Mouse (Mus musculus): ENCODE data around the gene Gatm. TPM values are rescaled to one million over a fixed set of nuclear protein-coding genes. Genes with fewer than 3 reads are reported as not detected.

The Gatm gene
- polyA plus RNA-seq, 1 experiment from 2014 or later = 21.8 TPM

DNA sequence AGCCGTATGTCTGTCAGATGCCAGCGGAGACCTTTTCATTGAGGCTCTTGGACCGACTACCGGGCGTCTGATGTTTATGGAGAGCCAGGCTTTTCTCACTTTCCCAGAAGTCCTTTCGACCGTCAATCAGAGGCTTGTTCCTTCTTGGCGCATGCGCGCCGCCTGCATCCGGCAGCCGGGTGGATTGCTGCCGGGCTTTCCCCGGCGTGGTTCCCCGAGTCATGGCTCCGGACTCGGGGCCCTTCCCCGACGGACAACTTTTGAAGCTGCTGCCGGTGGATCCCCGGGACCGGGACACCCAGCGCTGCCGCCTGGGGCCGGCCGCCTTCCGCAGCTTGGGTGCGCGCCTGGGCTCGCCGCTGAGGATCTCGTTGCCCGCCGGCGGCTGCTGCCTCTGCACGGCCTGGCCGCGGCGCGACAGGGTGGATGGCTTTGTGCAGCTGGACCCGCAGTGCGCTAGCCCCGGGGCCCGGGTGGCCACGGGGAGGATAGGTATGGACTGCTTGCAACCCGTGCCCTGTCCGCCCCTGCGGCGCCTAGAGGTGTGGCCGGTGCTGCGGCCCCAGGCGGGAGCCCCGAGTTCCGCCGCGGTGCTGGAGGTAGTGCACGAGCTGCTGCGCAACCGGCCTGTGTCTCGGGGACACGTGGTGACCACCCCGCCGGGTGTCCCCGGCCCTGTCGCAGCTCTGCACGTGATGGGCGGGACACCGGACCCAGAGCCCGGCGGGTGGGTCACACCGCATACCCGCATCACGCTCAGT, 19.5 kb upstream of the Gatm start:
- peaks cover 13% of the 10 kb centered on the region for H3K4me1 ChIP-seq (replicated peaks)
- peak overlapping the region; percentile 80 for H3K27ac ChIP-seq
- H3K27me3 ChIP-seq = peaks cover 6% of the 10 kb centered on the region; the same call in 1 of the 2 replicates
- ATAC-seq = peak; percentile 91
- peak overlapping the region; percentile 98 for H3K4me2 ChIP-seq (replicated peaks)
- peaks cover 13% of the 10 kb centered on the region for H3K36me3 ChIP-seq
- H3K9ac ChIP-seq (replicated peaks) = peak overlapping the region; percentile 97
- peak overlapping the region; percentile 100 for H3K4me3 ChIP-seq (replicated peaks)
- under 1% methylated on average over 65 of the region's 75 CpGs for WGBS
- H3K9me3 ChIP-seq = no peaks in the 10 kb centered on the region

DNA sequence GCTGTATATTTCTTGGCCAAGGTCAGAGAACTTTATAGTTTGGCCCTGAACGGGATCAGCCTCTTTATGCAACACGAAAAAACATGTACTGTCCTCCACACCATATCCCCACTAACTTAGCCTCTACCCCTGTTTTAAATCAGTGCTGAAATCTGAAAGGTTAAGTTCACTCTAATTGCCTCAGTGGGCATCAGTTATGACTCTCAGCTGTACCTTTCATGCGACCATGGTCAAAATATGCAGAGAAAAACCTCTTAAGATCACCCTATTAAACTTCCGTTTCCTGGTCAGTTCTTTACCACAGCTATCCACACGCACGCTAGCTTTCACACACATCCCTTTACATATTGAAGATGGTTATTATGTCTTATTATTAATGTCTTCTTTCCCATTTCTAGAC, 18.8 kb upstream of the Gatm start:
- ATAC-seq = 0 out of 2 replicates have a peak, but pooled peaks have one; percentile 6
- Histone ChIP-seq H3K9ac (replicated peaks) (no peak overlapping the region), H3K27me3 (peaks cover 6% of the 10 kb centered on the region; the same call in 1 of the 2 replicates), H3K36me3 (peaks cover 13% of the 10 kb centered on the region), H3K9me3 (no peaks in the 10 kb centered on the region), H3K4me2 (replicated peaks) (peak overlapping the region; percentile 98), H3K4me3 (replicated peaks) (peak overlapping the region; percentile 100), H3K27ac (no peak overlapping the region), H3K4me1 (replicated peaks) (peaks cover 13% of the 10 kb centered on the region)
- WGBS = 65% methylated on average over 6 of the region's 6 CpGs

DNA sequence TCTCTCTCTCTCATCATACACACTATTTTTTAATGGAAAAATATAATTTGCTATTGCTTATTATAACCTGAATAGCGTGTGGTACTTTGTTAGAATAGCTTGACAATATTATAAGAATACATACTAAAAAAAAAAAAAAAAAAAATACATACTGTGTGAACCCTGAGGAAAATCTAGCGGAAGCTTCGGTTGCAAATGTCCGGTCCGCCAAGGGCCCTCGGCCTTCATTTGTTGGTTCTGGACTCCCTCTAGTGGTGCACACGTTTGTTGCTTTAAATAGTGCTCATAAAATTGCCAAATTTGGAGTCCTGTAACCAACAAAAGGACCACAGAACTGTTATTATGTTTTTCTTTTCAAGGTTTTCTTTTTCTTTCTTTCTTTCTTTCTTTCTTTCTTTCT, 17.9 kb upstream of the Gatm start:
- Histone ChIP-seq H3K4me3 (replicated peaks) (no peak overlapping the region), H3K4me1 (replicated peaks) (peaks cover 13% of the 10 kb centered on the region), H3K4me2 (replicated peaks) (no peak overlapping the region), H3K9ac (replicated peaks) (no peak overlapping the region), H3K36me3 (peaks cover 11% of the 10 kb centered on the region), H3K27ac (no peak overlapping the region), H3K27me3 (peaks cover 6% of the 10 kb centered on the region; the same call in 1 of the 2 replicates), H3K9me3 (no peaks in the 10 kb centered on the region)
- ATAC-seq = no peak
- 0% methylated on average over 7 of the region's 7 CpGs for WGBS

DNA sequence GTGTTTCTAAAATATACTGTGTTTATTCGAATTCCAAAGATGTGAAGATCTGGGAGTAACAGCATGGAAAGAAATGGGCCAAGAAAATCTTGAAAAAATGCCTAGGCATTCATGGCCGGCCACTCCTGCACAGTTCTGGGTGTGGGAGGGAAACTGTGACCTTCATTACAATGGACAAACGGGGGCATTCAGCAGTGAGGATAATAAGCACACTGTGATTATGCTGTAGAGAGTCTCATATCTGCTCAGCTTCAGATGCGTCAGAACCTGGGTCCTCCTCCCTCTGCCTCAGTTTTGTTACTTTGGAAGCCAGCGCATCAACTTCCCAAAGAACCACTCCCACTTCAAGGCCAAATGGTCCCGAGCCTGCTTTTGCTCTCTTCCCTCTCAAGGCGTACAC, 14.8 kb upstream of the Gatm start:
- no peak for ATAC-seq

GRCm38 (mm10) chr2:122621337-122622110, 10.4 kb upstream of the Gatm start:
- no peak for ATAC-seq
- no peak overlapping the region for H3K4me3 ChIP-seq (replicated peaks)
- H3K27ac ChIP-seq = no peak overlapping the region
- no peak overlapping the region for H3K9ac ChIP-seq (replicated peaks)
- WGBS = 83% methylated on average over 9 of the region's 9 CpGs
- H3K36me3 ChIP-seq = no peaks in the 10 kb centered on the region
- H3K4me2 ChIP-seq (replicated peaks) = no peak overlapping the region
- no peaks in the 10 kb centered on the region for H3K9me3 ChIP-seq
- H3K4me1 ChIP-seq (replicated peaks) = peaks cover 5% of the 10 kb centered on the region; the same call in 1 of the 2 replicates
- H3K27me3 ChIP-seq = no peaks in the 10 kb centered on the region

More for the DNA sequence above, 14.8 kb upstream of the Gatm start:
- 69% methylated on average over 7 of the region's 7 CpGs for WGBS
- Histone ChIP-seq H3K4me2 (replicated peaks) (no peak overlapping the region), H3K4me1 (replicated peaks) (no peaks in the 10 kb centered on the region), H3K27me3 (peaks cover 6% of the 10 kb centered on the region; the same call in 1 of the 2 replicates), H3K27ac (no peak overlapping the region), H3K9me3 (no peaks in the 10 kb centered on the region), H3K4me3 (replicated peaks) (no peak overlapping the region), H3K36me3 (no peaks in the 10 kb centered on the region), H3K9ac (replicated peaks) (no peak overlapping the region)

DNA sequence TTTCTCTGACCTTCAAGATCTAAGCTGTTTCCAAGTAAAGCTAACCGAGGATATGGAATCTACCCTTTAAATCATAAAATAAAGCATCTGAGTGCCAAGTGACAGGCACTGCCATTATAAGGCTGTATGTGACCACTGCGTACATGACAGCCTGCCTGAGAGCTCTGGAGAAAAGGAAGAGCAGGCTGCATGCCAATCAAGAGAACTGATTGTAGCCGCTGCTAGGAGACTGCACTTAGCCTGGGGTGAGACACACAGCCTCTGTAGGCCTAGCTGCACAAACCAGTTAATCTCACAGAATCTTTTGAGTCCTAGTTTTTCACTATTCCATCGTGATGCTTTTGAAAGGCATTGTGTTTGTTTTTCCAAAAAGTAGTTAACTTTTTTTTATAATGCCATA, 7.6 kb upstream of the Gatm start:
- no peaks in the 10 kb centered on the region for H3K9me3 ChIP-seq
- H3K27ac ChIP-seq = no peak overlapping the region
- H3K36me3 ChIP-seq = no peaks in the 10 kb centered on the region
- no peak overlapping the region for H3K4me2 ChIP-seq (replicated peaks)
- no peak overlapping the region for H3K4me3 ChIP-seq (replicated peaks)
- 15% methylated on average over 4 of the region's 4 CpGs for WGBS
- ATAC-seq = peak; percentile 65; the same call in 1 of the 2 replicates
- H3K9ac ChIP-seq (replicated peaks) = no peak overlapping the region
- peaks cover 5% of the 10 kb centered on the region; the same call in 1 of the 2 replicates for H3K4me1 ChIP-seq (replicated peaks)
- H3K27me3 ChIP-seq = no peaks in the 10 kb centered on the region

GRCm38 (mm10) chr2:122617792-122618191, 6.7 kb upstream of the Gatm start:
- H3K4me3 ChIP-seq (replicated peaks) = no peak overlapping the region
- no peak overlapping the region for H3K27ac ChIP-seq
- H3K36me3 ChIP-seq = no peaks in the 10 kb centered on the region
- 77% methylated on average over 6 of the region's 6 CpGs for WGBS
- H3K4me2 ChIP-seq (replicated peaks) = no peak overlapping the region
- no peak for ATAC-seq
- H3K9ac ChIP-seq (replicated peaks) = no peak overlapping the region
- H3K27me3 ChIP-seq = no peaks in the 10 kb centered on the region
- H3K4me1 ChIP-seq (replicated peaks) = peaks cover 5% of the 10 kb centered on the region; the same call in 1 of the 2 replicates
- no peaks in the 10 kb centered on the region for H3K9me3 ChIP-seq

GRCm38 (mm10) chr2:122616237-122616636, 5.1 kb upstream of the Gatm start:
- 50% methylated on average over 6 of the region's 6 CpGs for WGBS
- H3K27me3 ChIP-seq = peaks cover 3% of the 10 kb centered on the region
- H3K9ac ChIP-seq (replicated peaks) = no peak overlapping the region
- H3K4me1 ChIP-seq (replicated peaks) = peaks cover 5% of the 10 kb centered on the region; the same call in 1 of the 2 replicates
- H3K36me3 ChIP-seq = no peaks in the 10 kb centered on the region
- H3K27ac ChIP-seq = no peak overlapping the region
- ATAC-seq = no peak
- H3K9me3 ChIP-seq = no peaks in the 10 kb centered on the region
- no peak overlapping the region for H3K4me2 ChIP-seq (replicated peaks)
- no peak overlapping the region for H3K4me3 ChIP-seq (replicated peaks)

DNA sequence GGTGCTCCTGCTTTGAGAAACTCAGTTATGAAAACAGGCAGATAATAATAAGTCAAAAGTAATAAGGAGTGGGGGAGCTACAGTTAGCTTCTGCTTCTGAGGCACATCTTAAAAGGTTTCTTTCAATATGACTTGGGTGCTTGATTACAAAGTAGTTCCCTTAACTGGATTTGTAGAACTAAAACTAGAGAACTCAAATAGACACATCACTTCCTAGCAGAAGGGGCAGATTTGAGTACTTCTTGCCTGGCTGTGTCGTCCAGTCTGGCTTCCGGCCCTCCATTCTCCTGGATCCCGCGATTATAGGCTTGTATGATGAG, 511 bp upstream of the Gatm start:
- H3K27ac ChIP-seq = no peak overlapping the region
- H3K9me3 ChIP-seq = no peaks in the 10 kb centered on the region
- peak overlapping the region; percentile 59 for H3K4me3 ChIP-seq (replicated peaks)
- H3K4me2 ChIP-seq (replicated peaks) = peak overlapping the region; percentile 71
- ATAC-seq = no peak
- no peaks in the 10 kb centered on the region for H3K4me1 ChIP-seq (replicated peaks)
- H3K27me3 ChIP-seq = peaks cover 3% of the 10 kb centered on the region
- WGBS = 87% methylated on average over 4 of the region's 4 CpGs
- H3K36me3 ChIP-seq = no peaks in the 10 kb centered on the region
- no peak overlapping the region for H3K9ac ChIP-seq (replicated peaks)

DNA sequence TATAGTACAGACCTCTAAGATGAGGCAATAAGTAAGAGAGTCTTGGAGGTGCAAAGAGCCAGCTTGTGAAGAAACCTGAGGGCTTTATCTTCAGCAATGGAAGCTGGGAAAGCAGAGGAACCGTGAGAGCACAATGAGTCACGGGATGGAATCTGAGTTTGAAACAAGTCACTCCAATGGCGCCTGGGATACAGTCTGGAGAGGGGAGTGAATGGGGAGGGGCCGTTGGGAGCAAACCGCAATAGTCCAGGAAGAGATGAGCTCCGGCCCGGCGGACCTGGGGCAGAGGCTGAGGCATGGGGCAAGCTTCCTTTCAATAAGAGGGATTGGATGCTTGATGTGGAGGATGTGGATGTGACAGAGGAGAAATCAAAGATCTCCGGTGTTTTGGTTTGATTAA, 2.3 kb downstream of the Gatm start:
- Histone ChIP-seq H3K4me3 (replicated peaks) (no peak overlapping the region), H3K27me3 (peaks cover 3% of the 10 kb centered on the region), H3K4me2 (replicated peaks) (no peak overlapping the region), H3K27ac (no peak overlapping the region), H3K4me1 (replicated peaks) (no peaks in the 10 kb centered on the region), H3K36me3 (no peaks in the 10 kb centered on the region), H3K9me3 (no peaks in the 10 kb centered on the region), H3K9ac (replicated peaks) (no peak overlapping the region)
- ATAC-seq = no peak
- WGBS = 82% methylated on average over 9 of the region's 9 CpGs

- no peak overlapping the region for H3K9ac ChIP-seq (replicated peaks)
- no peaks in the 10 kb centered on the region for H3K36me3 ChIP-seq
- H3K4me3 ChIP-seq (replicated peaks) = no peak overlapping the region
- WGBS = 76% methylated on average over 5 of the region's 5 CpGs
- H3K4me2 ChIP-seq (replicated peaks) = no peak overlapping the region
- ATAC-seq = no peak
- H3K9me3 ChIP-seq = no peaks in the 10 kb centered on the region
- no peaks in the 10 kb centered on the region for H3K4me1 ChIP-seq (replicated peaks)
- no peaks in the 10 kb centered on the region for H3K27me3 ChIP-seq
- H3K27ac ChIP-seq = no peak overlapping the region
Observed at GRCm38 (mm10) chr2:122605829-122606228, 5.3 kb downstream of the Gatm start.

- no peak overlapping the region for H3K4me3 ChIP-seq (replicated peaks)
- no peak overlapping the region for H3K9ac ChIP-seq (replicated peaks)
- no peak overlapping the region for H3K27ac ChIP-seq
- H3K4me1 ChIP-seq (replicated peaks) = no peaks in the 10 kb centered on the region
- 90% methylated on average over 2 of the region's 2 CpGs for WGBS
- ATAC-seq = no peak
- H3K36me3 ChIP-seq = no peaks in the 10 kb centered on the region
- no peak overlapping the region for H3K4me2 ChIP-seq (replicated peaks)
- H3K27me3 ChIP-seq = no peaks in the 10 kb centered on the region
- no peaks in the 10 kb centered on the region for H3K9me3 ChIP-seq
Observed at GRCm38 (mm10) chr2:122601354-122601753, 9.7 kb downstream of the Gatm start.
